Mouse (Mus musculus) hindbrain, embryonic 16.5 days (tissue): ENCODE data around the gene Tdp2. TPM values are rescaled to one million over a fixed set of nuclear protein-coding genes. Genes with fewer than 3 reads are reported as not detected.

Source experiments
- ATAC-seq: fragments of 200-750 bp; cut with Nextera tagmentation; 2 replicates; pipeline ENCODE4 v1.8.0; 2017; ENCODE audit warnings: moderate TSS enrichment, moderate library complexity
- H3K27ac ChIP-seq: fragments of 300-500 bp; sonication (generic); 2 replicates; pipeline ENCODE4 v1.5.1; 2014; ENCODE audit warnings: low read depth, mild to moderate bottlenecking, control low read depth, low read length, moderate library complexity
- H3K27me3 ChIP-seq: fragments of 300-500 bp; sonication (generic); replicated peaks from 2 replicates; pipeline ENCODE4 v1.6.1; 2014; ENCODE audit warnings: low read length; ENCODE audit not compliant: control insufficient read depth, insufficient read depth
- H3K36me3 ChIP-seq: fragments of 300-500 bp; sonication (generic); 2 replicates; pipeline ENCODE4 v1.6.1; 2014; ENCODE audit warnings: mild to moderate bottlenecking, low read length, moderate library complexity, mixed read lengths; ENCODE audit not compliant: control insufficient read depth, insufficient read depth
- H3K4me1 ChIP-seq: fragments of 300-500 bp; sonication (generic); 2 replicates; pipeline ENCODE4 v1.6.1; 2014; ENCODE audit warnings: low read depth, low read length; ENCODE audit not compliant: control insufficient read depth, insufficient read depth
- H3K4me2 ChIP-seq: fragments of 300-500 bp; sonication (generic); 2 replicates; pipeline ENCODE4 v1.6.1; 2014; ENCODE audit warnings: mild to moderate bottlenecking, low read length, control low read depth, moderate library complexity
- H3K4me3 ChIP-seq: fragments of 300-500 bp; sonication (generic); 2 replicates; pipeline ENCODE4 v1.5.1; 2014; ENCODE audit warnings: mild to moderate bottlenecking, low read length, control low read depth, moderate library complexity
- H3K9ac ChIP-seq: fragments of 300-500 bp; sonication (generic); 2 replicates; pipeline ENCODE4 v1.6.1; 2014; ENCODE audit warnings: low read depth, mild to moderate bottlenecking, control low read depth, low read length, moderate library complexity
- H3K9me3 ChIP-seq: fragments of 300-500 bp; sonication (generic); 2 replicates; pipeline ENCODE4 v1.6.1; 2014; ENCODE audit warnings: mild to moderate bottlenecking, low read length, moderate library complexity; ENCODE audit not compliant: control insufficient read depth
- WGBS: fragments of 180-500 bp; shearing (Covaris S2); extraction: QIAGEN DNeasy Blood & Tissue Kit; methylation state at CpG from one replicate; pipeline ENCODE4 v1.1.7; 2014; 5-methylcytosine and 5-hydroxymethylcytosine counted together
- polyA plus RNA-seq: library from polyadenylated mRNA; unstranded; fragments of >200 nt; fragmentation: Nextera tagmentation; extraction: Ambion mirVana; gene quantifications from 2 replicates; pipeline ENCODE4 v1.2.1, GENCODE M21; 2015

Tdp2 gene
- polyA plus RNA-seq, 1 experiment from 2014 or later = 35.4 TPM

GRCm38 (mm10) chr13:24882411-24882810 is 50.9 kb downstream of the Tdp2 start:
- H3K36me3 ChIP-seq = peaks cover 22% of the 10 kb centered on the region
- no peak for ATAC-seq
- no peak overlapping the region for H3K27ac ChIP-seq
- H3K4me3 ChIP-seq = no peak overlapping the region
- no peak overlapping the region for H3K4me2 ChIP-seq
- H3K9ac ChIP-seq = no peak overlapping the region
- H3K9me3 ChIP-seq = 0 out of 2 replicates have a peak, but pooled peaks cover 4% of the 10 kb centered on the region
- WGBS = 95% methylated on average over 6 of the region's 6 CpGs
- no peaks in the 10 kb centered on the region for H3K27me3 ChIP-seq
- H3K4me1 ChIP-seq = no peaks in the 10 kb centered on the region

GRCm38 (mm10) chr13:24889554-24889953 is 58.1 kb downstream of the Tdp2 start:
- ATAC-seq = no peak
- Histone ChIP-seq H3K9me3 (no peaks in the 10 kb centered on the region), H3K4me1 (no peaks in the 10 kb centered on the region), H3K4me3 (no peak overlapping the region), H3K36me3 (peaks cover 7% of the 10 kb centered on the region), H3K27me3 (no peaks in the 10 kb centered on the region), H3K9ac (no peak overlapping the region), H3K27ac (no peak overlapping the region), H3K4me2 (no peak overlapping the region)
- 48% methylated on average over 1 of the region's 1 CpGs for WGBS

Other genes with a start within 250 kb of the Tdp2 start
- gene Ripor2, start 249.5 kb upstream of the Tdp2 start, polyA plus RNA-seq = 19.1 and 22.8 TPM in 2 replicates
- gene Armh2, start 90.4 kb upstream of the Tdp2 start, polyA plus RNA-seq = not detected in 2 replicates
- 19.8 and 20.1 TPM in 2 replicates for gene Gmnn, start 69.8 kb upstream of the Tdp2 start, polyA plus RNA-seq
- 17.3 and 20.7 TPM in 2 replicates for gene BC005537, start 30.0 kb upstream of the Tdp2 start, polyA plus RNA-seq
- gene Acot13, start 139 bp upstream of the Tdp2 start, polyA plus RNA-seq = 59.4 and 66.5 TPM in 2 replicates
- 9.5 and 9.6 TPM in 2 replicates for gene D130043K22Rik, start 13.5 kb downstream of the Tdp2 start, polyA plus RNA-seq
- 15.4 and 15.8 TPM in 2 replicates for gene Aldh5a1, start 106.0 kb downstream of the Tdp2 start, polyA plus RNA-seq
- 2.6 and 3.0 TPM in 2 replicates for gene Gpld1, start 111.5 kb downstream of the Tdp2 start, polyA plus RNA-seq
- 12.8 and 14.7 TPM in 2 replicates for gene Mrs2, start 188.7 kb downstream of the Tdp2 start, polyA plus RNA-seq
- 4.4 and 6.0 TPM in 2 replicates for gene Dcdc2a, start 224.3 kb downstream of the Tdp2 start, polyA plus RNA-seq